Mouse (Mus musculus) yolk sac, embryonic 10.5 days (tissue): ENCODE data around the gene Ehbp1l1.

ENCODE experiments used
- DNase-seq: peaks from one replicate; pipeline ENCODE4 v3.0.0-alpha.2; 2017; ENCODE audit warnings: low spot score

Gene Ehbp1l1

GRCm38 (mm10) chr19:5666386-5666785 lies 59.7 kb downstream of the Ehbp1l1 start:
- no peak for DNase-seq

DNA sequence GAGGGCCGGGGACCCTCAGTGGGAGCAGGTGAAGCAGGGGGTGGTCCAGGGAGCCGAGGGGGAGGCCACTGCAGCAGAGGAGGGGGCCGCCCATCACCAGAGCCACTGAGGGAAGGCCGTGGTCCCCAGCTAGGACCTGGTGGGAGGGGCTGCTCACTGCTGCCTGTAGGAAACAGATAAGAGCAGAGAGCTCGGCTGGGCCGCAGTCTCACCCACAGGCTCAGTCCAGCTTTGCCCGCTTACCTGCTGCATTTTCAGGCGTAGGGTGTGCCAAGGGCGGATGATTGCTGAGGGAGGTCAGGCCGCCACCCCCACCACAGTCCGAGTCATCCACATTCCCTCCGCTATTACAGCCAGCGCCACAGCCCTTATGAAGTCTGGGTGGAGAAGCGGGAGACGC lies 60.7 kb downstream of the Ehbp1l1 start:
- peak; percentile 30 for DNase-seq

DNA sequence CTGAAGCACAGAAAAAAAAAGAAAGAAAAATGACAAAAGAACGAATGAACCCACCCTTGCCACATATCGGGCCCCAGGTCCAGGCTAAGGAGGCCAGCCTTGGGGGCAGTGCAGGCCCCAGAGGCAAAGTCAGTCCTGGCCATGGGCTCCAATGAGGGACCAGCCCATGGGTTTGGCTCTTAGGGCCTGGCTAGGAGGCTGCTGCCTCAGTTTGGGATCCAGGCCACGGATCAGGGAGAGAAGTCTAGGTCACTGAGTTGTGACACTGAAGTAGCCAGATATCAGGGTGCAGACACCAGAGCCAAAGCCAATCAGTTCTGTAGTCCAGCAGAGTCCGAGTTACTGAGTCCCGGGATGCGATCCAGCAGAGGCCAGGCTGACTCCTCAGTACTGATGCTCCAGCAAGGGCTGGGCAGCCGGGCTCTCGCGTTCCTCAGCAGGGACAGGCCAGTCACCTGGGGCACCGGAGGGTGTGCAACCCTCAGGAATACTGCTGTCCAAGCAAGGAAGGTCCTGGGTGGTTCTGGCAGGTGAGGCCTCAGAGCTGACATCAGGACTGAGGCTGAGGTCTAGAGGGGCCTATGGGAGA lies 61.4 kb downstream of the Ehbp1l1 start:
- DNase-seq = no peak

DNA sequence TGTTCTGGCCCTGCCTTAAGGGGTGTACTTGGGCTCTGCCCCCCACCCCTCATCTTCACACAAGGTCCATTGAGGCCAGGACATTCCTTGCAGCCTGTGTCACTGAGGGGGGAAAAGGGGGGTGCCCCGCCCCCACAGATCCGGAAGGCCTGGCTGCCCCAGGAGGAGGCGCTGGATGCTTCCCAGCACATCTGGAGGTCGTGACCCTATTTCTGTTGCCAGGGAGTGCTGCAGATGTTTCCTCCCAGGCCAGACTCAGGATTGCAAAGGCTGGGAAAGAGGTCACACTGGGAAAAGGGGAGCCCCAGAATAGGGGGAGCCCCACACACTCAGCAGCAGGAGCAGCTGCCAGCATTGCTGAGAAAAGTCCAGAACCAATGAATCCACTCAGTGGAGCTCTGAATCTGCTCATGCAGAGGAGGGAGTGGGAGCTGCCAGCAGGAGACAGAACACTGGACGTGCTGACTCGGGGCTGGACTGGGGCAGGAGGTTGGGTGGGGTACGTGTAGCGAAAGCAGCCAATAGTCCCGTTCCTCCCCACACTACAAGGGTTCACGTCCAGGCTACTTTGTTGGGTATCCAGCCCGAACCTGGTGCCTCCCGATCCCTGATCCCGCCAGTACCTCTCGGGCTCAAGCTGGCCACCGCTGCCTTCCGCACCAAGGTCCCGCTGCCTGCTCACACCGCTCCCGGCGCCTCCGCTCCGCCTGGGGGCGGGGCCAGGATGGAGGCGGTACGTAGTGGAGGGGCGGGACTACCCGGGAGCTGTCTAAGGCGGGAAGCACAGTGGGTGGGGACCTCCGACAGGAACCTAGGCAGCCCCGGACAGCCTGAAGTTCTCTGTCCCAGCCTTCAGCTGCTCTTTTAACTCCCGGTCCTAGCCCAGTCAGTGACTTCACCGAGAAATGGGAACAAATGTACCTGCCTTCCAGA lies 62.9 kb downstream of the Ehbp1l1 start, which contains the start of gene Sipa1:
TSS of gene Sipa1 (minus strand) at position 727 of the 933 bp plus-strand sequence.
- DNase-seq = peak; percentile 94

- no peak for DNase-seq
These were observed 63.8 kb downstream of the Ehbp1l1 start for GRCm38 (mm10) chr19:5662310-5662709.

- peak; percentile 36 for DNase-seq
These were observed 65.0 kb downstream of the Ehbp1l1 start for GRCm38 (mm10) chr19:5660942-5661751.
